Mouse (Mus musculus) mouse embryonic stem cell (cell line): ENCODE measurements around the gene Rab3a.

ENCODE experiments used
- in situ Hi-C, 2 experiments: fragments of 300-500 bp; cut with MboI; formaldehyde crosslinking; loops; 1 replicate in 1 of 2; 3 replicates in 1 of 2; pipeline ENCODE4 v1.14.3; 2019 to 2020; ENCODE audit warnings: low sequenced_read_pairs in 2 of 2, low pct_unique_long_range_greater_than_20kb in 1 of 2, mixed read lengths in 1 of 2; ENCODE audit not compliant: unreplicated experiment in 1 of 2

Rab3a gene

DNA sequence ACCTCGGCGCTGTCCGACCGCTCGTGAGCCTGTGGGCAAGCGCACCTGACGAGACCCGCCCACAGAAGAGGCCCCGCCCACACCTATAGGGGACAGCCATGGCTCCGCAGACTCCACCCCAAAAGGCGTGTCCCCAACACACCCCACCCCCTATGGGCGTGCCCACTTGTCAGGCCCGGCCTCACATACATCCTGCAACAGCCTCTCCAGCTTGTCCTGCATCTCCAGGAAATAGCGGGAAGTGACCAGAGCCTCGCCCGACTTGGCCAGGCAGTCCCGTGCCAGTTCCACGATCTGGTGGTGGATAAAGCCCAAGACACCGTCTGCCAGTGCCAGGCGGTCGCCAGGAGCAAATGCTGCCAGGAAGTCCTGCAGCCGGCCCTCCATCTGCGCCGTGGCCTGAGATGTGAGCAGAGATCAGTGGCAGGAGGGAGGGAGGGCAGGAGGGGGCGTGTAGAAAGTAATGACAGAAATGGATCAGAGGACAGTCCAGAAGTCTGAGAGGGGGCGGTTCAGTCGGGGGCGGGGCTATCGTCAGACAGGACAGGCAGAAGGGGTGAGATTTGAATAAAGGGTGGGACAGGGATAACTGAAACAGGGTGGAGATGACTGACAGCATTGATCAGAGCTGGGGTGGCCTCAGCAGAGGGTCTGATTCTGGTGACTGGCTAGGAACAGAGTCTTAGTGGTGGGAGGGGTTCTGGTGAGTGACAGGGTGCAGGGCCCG is 33.6 kb downstream of the Rab3a start:
- in situ Hi-C loops, result no loop called here

DNA sequence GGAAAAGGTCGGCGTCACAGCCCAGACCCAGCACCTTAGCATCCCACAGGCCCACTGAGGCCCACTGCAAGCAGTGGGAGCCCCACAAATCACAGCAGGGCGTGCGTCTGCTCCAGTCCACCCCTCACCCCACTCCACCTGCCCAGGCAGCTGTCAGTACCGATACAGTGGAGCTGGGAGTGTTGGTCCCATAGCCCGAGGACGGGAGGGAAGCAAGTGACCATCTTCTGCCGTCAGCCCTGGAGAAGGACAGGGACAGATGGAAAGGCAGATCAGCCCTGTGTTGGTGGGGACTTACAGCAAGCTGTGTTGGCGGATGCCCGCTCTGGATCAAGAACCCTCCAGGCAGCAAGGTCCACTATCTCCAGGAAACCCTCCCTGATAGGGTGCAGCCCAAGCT is 34.6 kb downstream of the Rab3a start:
- in situ Hi-C loops, result no loop called here

DNA sequence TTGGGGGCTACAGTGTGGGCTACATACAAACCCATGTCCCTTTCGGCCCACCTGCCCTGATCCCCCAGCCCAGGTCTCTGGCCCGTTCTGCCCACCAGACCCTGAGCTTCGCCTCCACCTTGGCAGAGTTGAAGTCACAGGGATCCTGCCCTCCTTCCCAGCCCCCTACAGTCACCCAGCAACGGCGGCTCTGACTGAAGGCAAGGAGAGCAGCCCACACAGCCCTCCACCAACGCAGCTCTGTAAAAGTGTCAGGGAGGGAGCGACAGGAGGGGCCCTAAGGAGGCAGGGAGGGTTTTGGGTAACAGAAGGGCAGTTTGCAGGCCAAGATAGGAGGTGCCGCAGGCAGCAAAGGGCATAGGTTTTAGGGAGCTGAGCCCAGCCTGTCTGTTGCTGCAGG is 36.4 kb downstream of the Rab3a start:
- in situ Hi-C loops, result no loop called here

DNA sequence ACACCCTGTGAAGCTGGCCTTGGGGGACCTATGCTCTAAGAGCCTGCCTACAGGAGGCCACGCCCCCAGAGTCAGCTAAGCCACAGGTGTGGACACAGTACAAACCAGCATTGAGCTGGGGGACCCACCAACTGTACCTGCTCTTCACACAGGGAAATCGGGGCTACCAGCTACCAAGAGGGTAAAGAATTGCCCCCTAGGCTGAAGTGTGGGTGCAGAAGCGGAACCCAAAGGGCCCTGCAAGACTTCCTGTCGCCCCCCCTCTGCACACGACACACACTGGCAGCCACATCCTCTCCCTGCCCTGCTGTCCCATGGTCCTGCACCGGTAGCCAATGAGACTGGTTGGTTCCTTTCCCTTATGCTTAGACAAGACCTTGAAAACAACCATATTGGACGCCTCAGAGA is 36.8 kb downstream of the Rab3a start:
- in situ Hi-C loops, result no loop called here

DNA sequence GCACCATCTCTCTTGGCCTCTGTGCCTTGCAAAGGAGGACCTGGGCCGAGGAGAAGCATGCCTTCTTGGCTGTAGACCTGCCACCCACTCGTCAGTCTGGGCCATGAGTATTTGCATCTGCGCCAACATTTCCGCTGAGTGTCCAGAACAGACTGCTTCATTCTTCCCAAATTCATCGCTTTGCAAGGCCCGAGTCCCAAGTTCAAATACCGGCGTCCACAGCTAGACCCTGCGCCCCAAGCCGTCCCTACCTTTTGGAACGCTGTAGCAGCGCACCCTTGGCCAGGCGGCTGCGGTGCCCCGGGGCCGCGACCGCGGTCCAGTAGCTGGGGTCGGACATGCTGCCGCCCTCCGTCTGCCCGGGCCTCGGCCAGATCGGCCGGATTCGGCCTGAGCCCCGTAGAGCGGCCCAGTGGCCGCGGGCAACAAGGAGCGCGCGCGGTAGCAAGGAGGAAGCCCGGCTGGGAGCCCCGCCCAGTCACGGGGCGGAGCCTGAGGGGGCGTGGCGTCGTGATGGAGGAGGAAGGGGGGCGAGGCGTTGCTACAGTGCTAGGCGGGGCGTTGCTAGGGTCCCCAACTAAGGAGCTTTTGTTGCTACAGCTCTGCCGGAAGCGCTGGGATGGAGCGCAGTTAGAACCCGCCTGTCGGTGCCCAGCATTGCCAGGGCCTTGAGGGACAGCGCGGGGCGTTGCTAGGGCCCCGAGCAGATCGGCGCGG is 37.7 kb downstream of the Rab3a start:
- in situ Hi-C loops, result no loop called here

DNA sequence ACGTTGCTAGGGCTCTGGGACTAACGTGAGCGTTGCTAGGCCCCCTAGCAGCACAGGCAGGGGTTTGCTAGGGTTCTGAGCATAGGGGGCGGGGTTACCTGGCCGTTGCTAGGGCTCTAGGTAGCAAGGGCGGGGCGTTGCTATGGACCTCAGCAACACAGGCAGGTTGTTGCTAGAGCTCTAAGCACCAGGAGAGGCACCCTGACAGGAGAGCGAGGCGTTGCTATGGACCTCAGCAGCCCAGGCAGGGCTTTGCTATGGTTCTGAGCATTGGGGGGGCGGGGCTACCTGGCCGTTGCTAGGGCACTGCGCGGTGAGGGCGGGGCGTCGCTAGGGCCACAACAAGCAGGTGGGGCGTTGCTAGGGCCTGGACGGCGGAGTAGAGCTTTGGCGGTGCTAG is 38.2 kb downstream of the Rab3a start:
- in situ Hi-C loops, result no loop called here

DNA sequence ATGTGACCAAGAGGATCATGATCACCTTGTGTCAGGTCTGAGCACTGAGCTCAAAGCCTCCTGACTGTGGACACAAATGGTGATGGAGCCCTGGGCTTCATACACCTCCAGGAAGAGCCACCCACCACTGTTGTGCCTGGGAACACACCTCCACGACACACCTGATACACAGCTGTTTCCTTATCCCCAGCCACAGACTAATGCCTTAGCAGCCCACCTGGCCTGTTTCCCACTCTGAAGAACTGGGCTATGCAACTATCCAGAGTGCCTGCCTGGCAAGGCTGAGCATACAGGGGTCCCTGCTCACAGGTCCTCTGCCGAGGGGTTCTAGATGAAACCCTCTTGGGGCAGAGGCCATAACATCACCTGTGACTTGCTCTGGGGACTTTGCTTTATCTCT is 39.7 kb downstream of the Rab3a start:
- in situ Hi-C loops, result no loop called here

DNA sequence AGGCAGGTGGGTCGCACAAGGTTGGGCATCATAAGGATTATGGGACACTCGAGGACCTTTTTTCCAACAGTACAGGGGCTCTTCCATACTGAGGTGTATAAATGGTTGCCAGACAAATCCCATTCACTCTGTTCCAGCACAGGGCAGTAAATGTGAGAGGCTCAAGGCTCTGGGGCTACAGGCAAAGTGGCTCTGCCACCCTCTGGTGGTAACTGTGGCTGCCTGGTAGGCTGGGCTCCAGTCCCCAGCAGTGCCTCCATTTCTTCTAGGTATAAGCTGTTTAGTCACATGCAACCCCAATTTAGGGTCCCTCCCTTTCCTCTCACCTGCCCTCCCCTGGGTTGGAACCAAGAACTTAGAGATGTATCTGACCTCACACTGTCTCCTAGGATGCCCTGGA is 40.9 kb downstream of the Rab3a start:
- in situ Hi-C loops, result no loop called here

DNA sequence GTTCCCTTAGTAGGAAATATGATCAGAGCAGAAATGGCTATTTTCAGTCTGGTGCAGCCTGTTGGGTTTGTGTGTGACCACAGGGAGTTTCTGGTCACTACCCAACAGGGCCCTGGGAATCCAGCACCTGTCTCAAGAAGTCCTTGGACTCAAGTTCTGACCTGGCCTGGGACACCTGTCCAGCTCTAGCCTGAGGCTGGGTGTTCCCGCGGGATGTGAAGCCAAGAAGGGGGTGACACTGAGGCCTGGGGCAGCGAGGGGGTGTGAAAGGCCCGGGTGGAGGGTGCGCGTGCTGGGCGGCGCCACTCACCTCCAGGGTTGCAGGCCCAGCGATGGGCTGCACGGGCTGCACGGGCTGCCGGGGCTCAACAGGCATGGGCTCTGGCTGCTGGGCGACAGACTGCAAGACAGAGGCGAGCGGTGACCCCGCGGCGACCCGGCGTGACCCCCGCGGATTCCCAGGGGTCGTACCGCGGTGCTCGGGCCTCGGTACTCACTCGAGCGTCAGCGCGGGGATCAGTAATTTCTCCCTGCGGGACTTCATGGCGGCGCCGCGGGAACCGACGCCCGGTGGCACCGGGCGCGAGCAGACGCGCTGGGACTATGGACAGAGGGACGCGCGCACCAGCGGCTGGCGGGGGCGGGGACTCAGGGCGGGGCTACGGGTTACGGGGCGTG is 42.1 kb downstream of the Rab3a start:
- in situ Hi-C loops, result no loop called here

DNA sequence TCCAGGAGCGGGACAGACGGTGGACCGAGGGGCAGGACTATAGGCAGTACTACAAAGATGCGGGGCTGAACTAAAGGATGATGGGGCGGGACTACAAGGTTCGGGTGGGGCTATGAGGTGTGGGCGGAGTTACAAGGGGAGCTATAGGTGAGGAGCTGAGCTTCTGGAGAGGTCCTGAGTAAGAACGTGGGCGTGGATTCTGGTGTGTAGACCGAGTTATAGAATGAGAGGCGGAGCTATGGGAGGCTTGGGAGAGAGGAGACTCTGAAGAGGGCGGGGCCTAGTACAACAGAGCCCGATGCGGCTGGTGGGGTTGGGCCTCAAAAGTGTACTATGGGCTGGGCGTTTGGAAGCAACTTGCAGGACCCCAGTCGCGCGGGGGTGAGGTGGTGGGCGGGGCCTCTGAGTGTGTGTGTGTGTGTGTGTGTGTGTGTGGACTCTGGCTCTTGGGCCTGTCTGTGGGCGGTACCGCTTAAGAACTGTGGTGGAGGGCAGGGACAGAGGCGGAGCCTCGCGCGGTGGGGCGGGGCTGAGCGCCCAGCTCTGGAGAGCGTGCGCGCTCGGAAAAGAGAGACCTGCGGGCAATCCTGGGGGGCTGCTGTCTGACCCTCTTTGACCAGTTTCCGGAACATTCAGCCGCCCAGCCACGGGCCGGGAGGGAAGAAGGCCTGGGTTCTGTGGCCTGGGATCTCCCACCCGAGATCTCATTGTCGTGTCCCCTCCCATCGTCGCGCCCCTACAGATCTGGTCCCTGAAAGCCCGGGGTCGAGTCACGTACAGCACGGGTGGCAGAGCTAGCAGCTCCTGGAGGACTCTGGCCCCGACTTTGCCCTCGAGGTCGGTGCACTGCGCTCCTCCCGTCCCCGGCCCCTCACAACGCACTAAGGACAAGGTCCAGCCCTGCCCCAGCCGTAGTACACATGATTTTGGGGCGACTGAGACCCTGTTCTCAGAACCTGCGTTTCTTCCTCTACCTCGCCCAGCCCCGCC is 42.9 kb downstream of the Rab3a start:
- in situ Hi-C loops, result no loop called here

DNA sequence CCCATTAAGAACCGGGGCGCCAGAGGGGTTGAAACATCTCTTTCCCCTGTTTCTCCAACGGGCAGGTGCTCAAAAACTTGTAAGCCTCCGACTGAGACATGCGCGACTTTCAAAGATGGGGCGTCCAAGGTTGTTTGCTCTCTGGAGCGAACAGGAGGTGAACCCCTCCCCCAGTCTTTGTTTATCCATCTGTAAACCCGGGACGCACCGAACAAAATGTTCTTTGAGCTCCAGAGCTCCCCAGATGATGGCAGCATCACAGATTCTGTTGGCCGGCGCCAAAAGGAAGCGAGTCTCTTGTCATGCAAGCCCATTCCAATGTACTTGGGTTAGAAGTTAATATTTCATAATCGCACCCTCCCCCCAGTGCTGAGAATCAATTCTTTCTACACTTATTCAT is 43.8 kb downstream of the Rab3a start:
- in situ Hi-C loops, result no loop called here

DNA sequence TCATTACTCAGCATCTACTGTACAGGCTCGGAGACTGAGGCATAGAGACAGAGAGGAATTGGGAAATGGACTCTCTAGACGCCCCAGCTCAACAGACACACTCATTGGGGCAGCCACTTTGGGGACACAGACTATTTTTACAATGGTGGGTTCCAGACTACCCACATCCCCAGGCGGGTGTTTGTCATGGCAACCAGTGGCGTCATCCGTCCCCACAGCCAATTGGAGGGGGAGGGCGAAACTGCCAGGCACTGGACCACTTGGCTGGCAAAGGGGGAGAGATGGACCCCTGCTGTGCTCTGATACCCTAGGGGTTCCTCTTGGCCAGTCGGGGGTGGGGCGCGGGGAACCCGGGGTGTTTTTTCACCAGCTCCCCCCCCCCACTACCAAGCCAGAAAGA is 46.2 kb downstream of the Rab3a start:
- in situ Hi-C loops, result no loop called here

DNA sequence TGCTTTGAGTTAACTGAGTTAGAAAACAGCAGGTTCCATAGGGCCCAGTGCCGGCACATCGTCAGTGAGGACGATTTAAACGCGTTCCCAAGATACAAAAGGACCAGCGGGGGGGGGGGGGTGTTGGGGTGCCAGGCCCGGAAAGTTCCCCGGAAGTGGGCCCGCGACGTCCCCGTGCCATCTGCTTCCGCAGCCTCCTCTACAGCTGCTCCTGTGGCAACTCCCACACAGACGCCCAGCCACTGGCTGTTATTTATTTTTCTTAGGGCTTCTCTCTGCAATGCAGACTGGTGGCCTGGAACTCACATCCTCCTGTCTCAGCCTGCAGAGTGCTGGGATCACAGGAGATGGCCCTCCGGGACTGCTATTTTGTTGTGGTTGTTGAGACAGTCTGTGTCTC is 46.7 kb downstream of the Rab3a start:
- in situ Hi-C loops, result no loop called here

DNA sequence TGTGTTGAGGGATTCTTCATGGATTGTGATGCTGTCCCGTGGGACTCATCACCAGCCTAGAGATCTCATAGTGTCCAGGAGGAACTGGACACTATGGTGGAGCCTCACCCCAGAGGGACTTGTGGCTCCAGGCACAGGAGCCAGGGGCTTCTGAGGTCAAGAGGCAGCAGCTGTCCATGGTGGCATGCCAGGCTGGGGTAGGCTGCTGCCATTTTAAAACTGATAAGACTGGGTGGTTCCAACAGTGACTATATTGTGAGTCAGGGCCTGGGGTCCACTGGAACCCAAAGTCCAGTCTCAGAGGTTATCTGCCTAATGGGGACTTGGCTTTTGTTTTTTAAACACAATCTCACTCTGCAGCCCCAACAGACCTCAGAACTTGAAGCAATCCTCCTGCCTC is 47.4 kb downstream of the Rab3a start:
- in situ Hi-C loops, result no loop called here

DNA sequence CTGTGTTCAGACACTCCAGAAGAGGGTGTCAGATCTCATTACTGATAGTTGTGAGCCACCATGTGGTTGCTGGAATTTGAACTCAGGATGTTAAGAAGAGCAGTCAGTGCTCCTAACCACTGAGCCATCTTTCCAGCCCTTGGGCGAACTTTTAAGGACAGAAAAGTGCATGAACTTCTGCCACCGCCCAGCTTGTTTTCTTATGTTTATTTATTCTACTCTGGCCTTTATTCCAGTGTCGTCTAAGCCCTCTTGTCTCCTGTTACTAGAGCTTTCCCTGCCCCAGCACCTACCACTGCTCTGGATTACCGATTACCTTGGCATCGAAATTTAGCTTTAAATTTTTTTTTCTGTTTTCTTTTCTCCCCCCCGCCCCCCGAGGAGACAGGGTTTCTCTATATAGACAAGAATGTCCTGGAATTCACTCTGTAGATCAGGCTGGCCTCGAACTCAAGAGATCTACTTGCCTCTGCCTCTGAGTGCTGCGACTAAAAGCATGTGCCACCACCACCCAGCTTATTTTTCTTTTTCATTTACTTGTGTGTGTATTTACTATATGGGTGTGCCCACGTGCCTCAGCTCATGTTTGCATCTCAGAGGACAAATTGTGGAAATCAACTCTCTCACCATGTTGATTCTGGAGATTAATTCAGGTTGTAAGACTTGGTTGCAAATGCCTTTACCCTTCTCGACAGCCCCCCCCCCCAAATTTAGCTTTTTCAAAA is 48.5 kb downstream of the Rab3a start:
- in situ Hi-C loops, result no loop called here

DNA sequence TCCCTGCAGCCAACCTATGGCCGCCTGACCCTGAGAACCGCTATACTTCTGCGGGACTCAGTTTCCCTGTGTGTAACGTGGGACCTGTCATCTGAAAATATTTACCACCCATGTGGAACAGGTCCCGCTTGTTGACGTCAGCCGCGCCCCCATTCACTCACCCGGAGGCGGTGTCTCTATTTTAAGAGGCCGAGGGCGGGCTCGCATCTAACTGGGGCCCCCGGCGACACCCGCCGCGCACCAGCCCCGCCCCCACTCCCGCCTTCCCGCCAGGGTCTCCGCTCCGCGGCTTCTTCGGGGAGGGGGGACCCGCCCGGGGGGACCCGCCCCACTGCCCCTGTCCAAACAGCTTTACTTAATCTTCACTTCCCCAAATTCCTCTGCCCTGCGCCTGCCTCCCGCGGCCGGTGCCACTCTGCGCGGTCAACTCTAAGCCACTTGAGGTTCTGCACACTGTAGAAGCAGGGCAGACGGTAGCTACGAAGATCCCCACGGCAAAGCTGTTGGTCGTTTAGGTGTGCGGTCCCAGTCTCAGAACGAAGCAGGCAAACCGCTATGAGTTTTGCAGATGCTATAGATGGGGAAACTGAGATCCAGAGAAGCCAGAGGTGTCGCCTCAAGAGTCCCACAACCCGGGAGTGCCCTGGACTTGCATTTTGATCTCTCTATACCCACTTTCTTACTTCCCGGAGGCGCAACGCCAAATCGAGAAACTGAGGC is 49.4 kb downstream of the Rab3a start:
- in situ Hi-C loops, result no loop called here

DNA sequence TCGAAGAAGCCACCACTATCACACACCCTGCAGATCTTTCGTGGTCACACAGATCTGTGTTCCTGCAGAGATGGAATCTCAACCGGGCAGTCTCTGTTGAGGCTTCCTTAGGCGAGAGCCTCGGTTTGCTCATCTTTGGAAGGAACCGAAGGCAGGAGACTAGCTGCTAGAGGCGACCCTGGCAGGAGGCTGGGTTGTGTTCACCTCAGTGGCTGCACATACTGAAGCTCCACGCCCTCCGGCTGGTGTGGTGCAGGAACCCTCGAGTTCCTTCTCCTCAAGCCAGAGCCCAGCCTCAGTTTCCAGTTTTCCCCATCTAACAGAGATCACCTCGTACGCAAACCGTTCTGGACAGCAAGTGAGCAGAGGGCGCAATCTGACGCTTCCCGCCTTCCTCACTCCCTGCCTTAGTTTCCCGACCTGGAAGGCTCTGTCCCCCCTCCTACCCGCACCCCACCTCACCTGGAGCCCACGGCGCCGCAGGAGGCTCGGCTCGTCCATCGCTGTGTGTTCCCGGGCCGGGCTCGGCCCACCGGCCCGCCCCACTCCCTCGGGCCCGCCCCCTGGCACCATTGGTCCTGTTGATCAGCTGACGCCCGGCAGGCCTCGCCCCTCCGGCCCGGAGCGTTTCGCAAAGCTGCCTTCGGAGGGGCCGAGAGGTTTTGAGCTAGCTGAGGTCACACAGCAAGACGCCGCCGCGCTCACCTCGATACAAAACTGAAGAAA is 50.2 kb downstream of the Rab3a start, which contains the start of gene Mast3:
Mast3 (minus strand) TSS at position 574 of the 726 bp plus-strand sequence.
- in situ Hi-C loops, result no loop called here
